Comparison of ENCODE assay signal across 11 mouse cellular contexts in the genomic region with DNA sequence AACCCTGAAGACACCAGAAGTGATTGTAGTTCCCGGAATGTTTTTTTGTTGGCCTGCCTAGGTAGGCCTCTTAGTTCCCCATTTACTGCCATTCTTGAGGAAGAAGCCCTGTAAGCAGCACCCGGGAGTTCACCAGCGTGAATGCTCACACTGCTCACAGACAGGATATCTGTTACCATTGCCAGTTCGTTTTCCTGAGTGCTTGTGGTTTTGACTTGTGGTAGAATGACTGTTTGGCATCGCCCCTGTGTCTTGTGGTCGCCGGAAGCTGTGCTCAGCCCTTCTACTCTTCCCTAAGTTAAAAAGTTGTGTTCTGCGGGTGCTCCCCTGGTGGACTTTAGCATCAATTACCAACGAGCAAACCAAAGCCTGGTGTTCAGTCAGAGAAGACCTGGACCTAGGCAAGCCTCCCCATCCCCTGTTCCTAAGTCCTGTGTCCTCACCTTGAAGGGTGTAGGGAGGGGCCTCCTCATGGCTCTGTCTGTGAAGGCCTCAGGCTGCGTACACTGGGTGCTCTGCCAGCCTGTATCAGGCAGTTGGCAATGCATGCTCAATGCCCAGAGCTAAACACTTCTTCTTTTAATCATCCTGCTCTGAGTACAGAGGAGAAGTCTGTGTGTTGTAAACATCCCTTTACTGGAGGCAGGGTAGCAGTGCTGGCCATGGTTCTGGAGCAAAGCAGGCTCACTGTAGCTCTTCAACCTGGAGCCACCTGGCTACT. TPM values are rescaled to one million over a fixed set of nuclear protein-coding genes. Genes with fewer than 3 reads are reported as not detected.
A peak's percentile ranks its signal among the peaks of the same experiment; 100 is the strongest.
DNase-seq lines count a peak whose midpoint lies in the region; ATAC-seq and TF ChIP-seq lines count a peak whose summit lies in the region.
"Had no signal": no experiment of that assay in that cellular context is flagged by ENCODE, and none has a peak within 500 bp of the region (broad histone marks: within the 10 kb centered on the region; RNA-seq: fewer than 3 reads in every experiment).

No protein-coding gene starts in this region.

- no peak overlapping the region for H3K4me3 ChIP-seq in gastrocnemius, adult 2 months
- H3K4me3 ChIP-seq: embryonic facial prominence, embryonic 12.5 days had no signal

- H3K27ac ChIP-seq in gastrocnemius, adult 2 months = no peak overlapping the region
- H3K27ac ChIP-seq: embryonic facial prominence, embryonic 12.5 days had no signal

- ATAC-seq in hematopoietic stem cell, adult 5-6 weeks (replicated peaks in 1 of 2; ENCODE audit: insufficient read depth in 1 of 2, low FRiP score in 2 of 2, low TSS enrichment in 1 of 2, low read depth in 1 of 2, poor library complexity in 2 of 2, severe bottlenecking in 2 of 2) = peak; percentile 71 to 81
- ATAC-seq in megakaryocyte progenitor cell, adult 5-6 weeks (replicated peaks; ENCODE audit: poor library complexity) = peak; percentile 58

- intact Hi-C loops in gastrocnemius, adult 2 months (cut with DNase I) = no loop called here

- TF ChIP-seq CTCF in gastrocnemius, adult 2 months (IDR thresholded peaks at IDR 0.05) = no peak

- peak; percentile 51 to 54 for DNase-seq in spleen, adult 18-20 months
- DNase-seq in spleen, adult 12 weeks (ENCODE audit: low spot score) = no peak
- DNase-seq in gastrocnemius, adult 2 months = no peak
- DNase-seq in adrenal gland, adult 2 months = no peak
- no peak for DNase-seq in neural tube, embryonic 10.5 days (ENCODE audit: extremely low spot score, low spot score)
- no peak for DNase-seq in cerebellum, postnatal 14 days
- DNase-seq: adrenal gland, postnatal 14 days; gastrocnemius, postnatal 36 days had no signal

RNA-seq across cellular contexts. Expression of gene Il17ra, which starts 3.7 kb away (rescaled TPM):
- 44.6 and 77.6 TPM in 2 replicates for total RNA-seq in hematopoietic stem cell, adult 5-6 weeks (2017)
- 23.1 and 30.3 TPM in 2 replicates for total RNA-seq in megakaryocyte progenitor cell, adult 5-6 weeks (2015)
- total RNA-seq in megakaryocyte progenitor cell, adult 5-6 weeks (2017) = 19.8 and 25.9 TPM in 2 replicates
- 1 to 10 TPM in 1 of 2 experiments, under 1 TPM in 1; 0.99 to 2.0 TPM for total RNA-seq in gastrocnemius, adult 2 months (2021)
- total RNA-seq in adrenal gland, adult 2 months (2021) = 10 to 100 TPM in 1 of 2 experiments, 1 to 10 TPM in 1; 8.7 to 10.5 TPM
- 9.2 and 15.1 TPM in 2 replicates for polyA plus RNA-seq in adrenal gland, adult 2 months (2012; rRNA removed)

RNA-seq across cellular contexts. Expression of gene Tmem121b, which starts 26.8 kb away (rescaled TPM):
- total RNA-seq in hematopoietic stem cell, adult 5-6 weeks (2017) = 1.1 and 2.8 TPM in 2 replicates
- total RNA-seq in megakaryocyte progenitor cell, adult 5-6 weeks (2015) = 0.10 TPM in 1 of 2 replicates, not detected in the other
- total RNA-seq in megakaryocyte progenitor cell, adult 5-6 weeks (2017) = 0.08 TPM in 1 of 2 replicates, not detected in the other
- total RNA-seq in gastrocnemius, adult 2 months (2021) = not detected
- total RNA-seq in adrenal gland, adult 2 months (2021) = under 1 TPM; 0.06 to 0.10 TPM
- polyA plus RNA-seq in adrenal gland, adult 2 months (2012; rRNA removed) = 0.03 and 0.12 TPM in 2 replicates
- total RNA-seq: gastrocnemius, postnatal 36 days had no signal

Comparison
In these comparisons a context has a peak if more than half of its experiments do, and no peak if none do; other contexts are left out.
1. DNase-seq: peak in spleen, adult 18-20 months (2 of 2); none in spleen, adult 12 weeks (single experiment), gastrocnemius, adult 2 months (single experiment), adrenal gland, adult 2 months (single experiment), neural tube, embryonic 10.5 days (single experiment) and cerebellum, postnatal 14 days (0 of 2).